Mouse (Mus musculus): ENCODE measurements around the gene Gm10273. TPM values are rescaled to one million over a fixed set of nuclear protein-coding genes. Genes with fewer than 3 reads are reported as not detected.

The Gm10273 gene
- polyA plus RNA-seq (2012; rRNA removed): 3.4 and 4.5 TPM in 2 replicates

GRCm38 (mm10) chr10:59395461-59395860 lies at the start of gene Gm10273:
TSS of gene Gm10273 (plus strand) at chr10:59395632.

GRCm38 (mm10) chr10:59402899-59403792 lies 7.7 kb downstream of the Gm10273 start, which contains the start of gene Pla2g12b:
TSS of gene Pla2g12b (plus strand) at chr10:59403660.

GRCm38 (mm10) chr10:59441735-59442134 lies 46.3 kb downstream of the Gm10273 start, which contains the start of gene Oit3:
TSS of gene Oit3 (minus strand) at chr10:59441778.

Other genes with a start within 250 kb of the Gm10273 start
- gene Sept10, start 173.8 kb upstream of the Gm10273 start, polyA plus RNA-seq (2012; rRNA removed): 3.7 and 4.4 TPM in 2 replicates
- 15.1 and 16.6 TPM in 2 replicates for gene Sowahc, start 173.7 kb upstream of the Gm10273 start, polyA plus RNA-seq (2012; rRNA removed)
- gene P4ha1, start 72.3 kb upstream of the Gm10273 start, polyA plus RNA-seq (2012; rRNA removed): 6.5 and 7.0 TPM in 2 replicates
- gene Pla2g12b, start 8.0 kb downstream of the Gm10273 start, polyA plus RNA-seq (2012; rRNA removed): 1.7 and 2.5 TPM in 2 replicates
- 0.09 and 0.70 TPM in 2 replicates for gene Oit3, start 46.1 kb downstream of the Gm10273 start, polyA plus RNA-seq (2012; rRNA removed)
- 0.72 TPM in 1 of 2 replicates, not detected in the other for gene Gm10322, start 220.4 kb downstream of the Gm10273 start, polyA plus RNA-seq (2012; rRNA removed)
- gene Mcu, start 221.1 kb downstream of the Gm10273 start, polyA plus RNA-seq (2012; rRNA removed): 46.0 and 65.1 TPM in 2 replicates